Mouse (Mus musculus): Measurements from ENCODE around the gene Pla2g1b. TPM values are rescaled to one million over a fixed set of nuclear protein-coding genes. Genes with fewer than 3 reads are reported as not detected.

Pla2g1b gene
- not detected for total RNA-seq (2021)
- long read RNA-seq, experiment 1 = 0 reads
- long read RNA-seq, experiment 2 = 0 reads

- intact Hi-C loops (cut with DNase I) = no loop called here
- DNase-seq = no peak
Measured at GRCm38 (mm10) chr5:115465642-115466420, at the start of gene Pla2g1b. TSS of gene Pla2g1b (plus strand) at chr5:115466262.

DNA sequence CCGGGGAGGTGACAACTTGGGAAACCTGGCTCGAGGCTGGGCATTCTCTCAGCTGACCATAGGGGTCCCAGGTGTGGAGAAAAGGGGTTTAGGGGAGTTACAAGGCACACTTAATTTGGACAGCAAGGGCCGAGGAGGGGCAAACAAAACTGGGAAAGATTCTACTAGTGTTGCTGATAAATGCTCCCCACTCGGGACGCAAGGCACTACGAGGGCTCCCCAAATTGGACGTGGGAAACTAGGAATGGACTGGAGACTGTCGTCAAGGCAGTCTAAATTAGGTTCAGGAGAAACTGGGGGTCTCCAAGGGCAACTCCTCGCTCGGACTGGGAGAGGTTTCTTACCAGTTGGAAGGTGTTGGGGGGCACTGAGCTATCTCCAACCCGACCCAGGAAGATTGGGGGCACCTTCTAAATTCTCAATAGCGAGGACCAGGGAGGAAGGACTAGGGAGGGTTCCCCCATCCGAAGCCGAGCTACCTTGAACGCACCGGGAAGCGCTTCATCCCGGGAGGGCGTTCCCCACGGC, 37.2 kb upstream of the Pla2g1b start:
- intact Hi-C loops (cut with DNase I) = no loop called here
- DNase-seq = no peak

DNA sequence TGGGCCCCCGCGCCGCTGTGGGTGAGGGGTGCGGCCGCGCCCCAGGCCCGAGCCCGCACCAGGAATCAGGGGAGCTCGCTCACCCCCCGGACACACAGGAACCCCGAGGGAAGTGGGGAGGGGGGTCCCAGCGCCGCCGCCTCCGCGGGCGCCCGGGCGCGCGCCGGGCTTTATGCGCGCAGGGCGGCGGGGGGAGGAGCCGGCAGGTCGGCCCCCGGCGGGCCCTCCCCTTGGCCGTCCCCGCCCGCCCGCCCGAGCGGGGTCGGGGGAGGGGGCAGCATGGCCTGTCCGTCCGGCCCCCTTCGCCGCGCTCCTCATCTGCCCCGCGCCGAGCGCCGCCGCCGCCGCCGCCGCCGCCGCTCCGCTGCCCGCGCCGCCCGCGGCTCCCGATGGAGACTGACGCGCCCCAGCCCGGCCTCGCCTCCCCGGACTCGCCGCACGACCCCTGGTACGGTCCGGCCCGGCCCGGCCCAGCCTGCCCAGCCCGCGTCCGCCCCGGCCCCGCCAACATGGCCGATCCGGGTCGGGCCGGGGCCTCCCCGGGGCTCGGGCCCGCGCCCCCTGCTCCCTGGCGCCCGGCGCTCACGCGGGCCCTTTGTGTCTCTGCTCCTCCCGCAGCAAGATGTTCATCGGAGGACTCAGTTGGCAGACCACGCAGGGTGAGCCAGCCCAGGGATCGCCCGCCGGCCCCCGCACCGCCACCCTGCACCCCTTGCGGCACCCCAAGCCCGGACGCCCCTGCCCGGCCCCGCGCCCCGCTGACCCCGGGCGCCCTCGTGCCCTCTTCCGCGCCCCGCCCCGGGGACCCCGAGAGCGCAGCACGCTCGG, 36.5 kb upstream of the Pla2g1b start, which contains the start of gene Msi1:
Gene Msi1, plus strand, starts transcription at position 241 of the 828 bp plus-strand sequence.
- no peak for DNase-seq
- intact Hi-C loops (cut with DNase I) = no loop called here

DNA sequence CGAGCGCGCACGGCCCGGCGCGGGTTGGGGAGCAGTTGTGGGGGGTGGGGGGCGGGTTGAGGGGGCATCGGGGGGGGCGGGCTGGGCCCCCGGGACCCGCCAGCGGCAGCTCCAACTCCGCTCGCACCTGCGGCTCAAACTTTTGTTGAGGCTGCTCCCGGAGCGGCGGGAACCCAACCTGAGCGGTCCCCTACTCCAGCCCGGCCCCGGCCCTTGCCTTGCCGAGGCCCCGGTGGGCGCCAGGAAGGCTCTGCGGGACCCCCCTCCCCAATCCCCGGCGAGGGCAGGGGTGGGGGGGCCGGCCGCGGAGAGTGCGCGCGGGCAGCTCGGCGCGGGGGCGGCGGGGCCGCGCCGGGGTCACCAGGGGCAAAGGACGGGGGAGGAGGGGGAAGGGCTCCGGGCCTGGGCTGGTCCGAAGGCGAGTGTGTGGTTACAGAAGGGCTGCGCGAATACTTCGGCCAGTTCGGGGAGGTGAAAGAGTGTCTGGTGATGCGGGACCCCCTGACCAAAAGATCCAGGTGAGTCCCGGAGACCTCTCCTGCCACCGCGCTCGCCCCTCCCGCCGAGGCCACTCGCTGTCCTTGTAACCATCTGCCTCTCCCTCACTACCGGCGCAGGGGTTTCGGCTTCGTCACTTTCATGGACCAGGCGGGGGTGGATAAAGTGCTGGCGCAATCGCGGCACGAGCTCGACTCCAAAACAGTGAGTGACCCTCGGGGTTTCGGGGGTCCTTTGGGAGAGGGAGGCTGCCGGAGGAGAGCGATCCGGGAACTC, 35.7 kb upstream of the Pla2g1b start:
- intact Hi-C loops (cut with DNase I) = no loop called here
- no peak for DNase-seq

GRCm38 (mm10) chr5:115431061-115431897, 34.8 kb upstream of the Pla2g1b start:
- no peak for DNase-seq
- intact Hi-C loops (cut with DNase I) = no loop called here

GRCm38 (mm10) chr5:115431898-115432259, 34.2 kb upstream of the Pla2g1b start:
- intact Hi-C loops (cut with DNase I) = no loop called here
- no peak for DNase-seq

GRCm38 (mm10) chr5:115432395-115432794, 33.7 kb upstream of the Pla2g1b start:
- intact Hi-C loops (cut with DNase I) = no loop called here
- DNase-seq = no peak

- intact Hi-C loops (cut with DNase I) = no loop called here
- DNase-seq = no peak
Measured at GRCm38 (mm10) chr5:115433191-115433590, 32.9 kb upstream of the Pla2g1b start.

- intact Hi-C loops (cut with DNase I) = no loop called here
- DNase-seq = no peak
Measured at GRCm38 (mm10) chr5:115434280-115434852, 31.7 kb upstream of the Pla2g1b start.

- intact Hi-C loops (cut with DNase I) = no loop called here
- no peak for DNase-seq
Measured at GRCm38 (mm10) chr5:115434853-115435754, 31.0 kb upstream of the Pla2g1b start.

GRCm38 (mm10) chr5:115435755-115436379, 30.2 kb upstream of the Pla2g1b start:
- intact Hi-C loops (cut with DNase I) = no loop called here
- DNase-seq = no peak

- DNase-seq = peak in 1 of 2 experiments; percentile 31
- intact Hi-C loops (cut with DNase I) = no loop called here
Measured at GRCm38 (mm10) chr5:115436421-115437124, 29.5 kb upstream of the Pla2g1b start.

DNA sequence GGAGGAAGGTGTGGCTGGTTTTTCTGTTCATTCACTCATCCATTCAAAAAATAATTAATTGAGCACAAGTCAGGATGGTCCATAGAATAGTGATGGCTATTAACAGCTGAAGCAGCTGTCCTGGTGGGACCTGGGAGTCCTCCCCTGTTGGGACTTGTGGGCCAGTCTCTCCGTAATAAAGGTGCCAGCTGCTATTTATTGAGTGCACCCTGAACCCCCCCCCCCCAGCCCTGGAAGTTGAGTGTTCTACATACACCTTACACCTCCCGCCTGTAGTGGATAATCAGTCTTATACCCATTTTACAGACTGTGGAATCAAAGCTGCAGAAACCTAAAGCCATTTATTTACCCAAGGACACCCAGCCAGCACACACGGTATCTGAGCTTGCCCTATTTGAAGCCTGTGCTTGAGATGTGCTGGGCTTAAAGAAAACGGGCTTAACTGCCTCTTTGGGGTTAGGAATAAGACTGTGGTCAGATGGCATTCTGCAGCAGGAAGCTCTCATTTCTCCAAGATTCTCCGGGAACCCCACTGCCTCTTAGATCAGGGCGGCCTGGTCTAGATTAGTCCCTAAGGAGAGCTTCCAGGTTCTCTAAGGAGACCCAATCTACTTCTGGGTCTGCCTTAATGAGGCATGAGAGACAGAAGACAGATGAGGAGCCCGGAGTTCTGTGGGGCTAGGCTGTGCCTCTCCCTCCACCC, 28.7 kb upstream of the Pla2g1b start:
- intact Hi-C loops (cut with DNase I) = no loop called here
- DNase-seq = no peak

DNA sequence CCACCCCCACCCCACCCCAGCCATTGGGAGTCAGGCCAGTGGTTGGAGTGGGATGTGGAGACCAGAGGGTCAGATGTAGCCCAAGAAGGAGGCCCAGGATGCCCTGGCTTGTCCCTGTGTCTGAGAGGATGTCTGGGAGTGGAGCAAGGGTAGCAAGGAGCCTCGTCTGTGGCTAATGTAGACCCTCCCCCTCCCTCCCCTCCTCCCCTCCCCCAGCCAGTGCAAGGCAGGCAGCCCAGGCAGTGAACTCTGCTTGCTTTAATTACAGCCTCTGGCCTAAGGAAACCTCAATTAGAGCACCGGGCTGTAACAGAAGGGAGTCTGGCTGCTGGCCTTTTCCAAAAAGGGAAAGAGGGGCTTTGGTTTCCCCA, 28.1 kb upstream of the Pla2g1b start:
- DNase-seq = no peak
- intact Hi-C loops (cut with DNase I) = no loop called here

GRCm38 (mm10) chr5:115438667-115439066, 27.4 kb upstream of the Pla2g1b start:
- no peak for DNase-seq
- intact Hi-C loops (cut with DNase I) = no loop called here

- intact Hi-C loops (cut with DNase I) = loop anchor here (1.0 to 5.0 kb wide), 2 partner anchors 82 to 139 kb away; partner anchors contain the start of gene Dynll1
- DNase-seq = peak; percentile 51 to 53
Measured at GRCm38 (mm10) chr5:115441205-115441849, 24.7 kb upstream of the Pla2g1b start.

Measured in gastrocnemius, postnatal 36 days (tissue).